Mouse (Mus musculus) gastrocnemius, adult 2 months (tissue): ENCODE measurements around the gene Apobec3. TPM values are rescaled to one million over a fixed set of nuclear protein-coding genes. Genes with fewer than 3 reads are reported as not detected.
"Not testable (repeated sequence)": the region's sequence is repeated elsewhere in the genome, so short reads cannot be mapped to it uniquely, and the experiment has no call there.

Experiments used
- DNase-seq: peaks from one replicate; pipeline ENCODE4 v3.0.0; 2022
- H3K27ac ChIP-seq: fragments of 200-600 bp; 2 replicates; pipeline ENCODE4 v1.8.1; 2022; ENCODE audit warnings: mild to moderate bottlenecking
- H3K4me3 ChIP-seq: fragments of 200-600 bp; 2 replicates; pipeline ENCODE4 v1.8.1; 2022; ENCODE audit warnings: mild to moderate bottlenecking, moderate library complexity
- CTCF ChIP-seq: fragments of 200-600 bp; IDR thresholded peaks from 2 replicates; pipeline ENCODE4 v1.8.1; 2022; ENCODE audit warnings: antibody characterized with exemption, mild to moderate bottlenecking, moderate library complexity
- intact Hi-C: fragments of 180-260 bp; cut with DNase I; formaldehyde crosslinking; loops from one replicate; pipeline ENCODE4 v1.15.1; 2025
- total RNA-seq, 2 experiments: library from RNA; stranded (reverse); gene quantifications; 2 replicates each; pipeline ENCODE4 v1.2.3; 2021

Apobec3 gene
- total RNA-seq, 2 experiments from 2014 or later: 2.4 to 2.6 TPM

- H3K27ac ChIP-seq: peak overlapping the region; percentile 83
- intact Hi-C loops: no loop called here
- peak; percentile 75 for DNase-seq
- TF ChIP-seq CTCF: no peak
- H3K4me3 ChIP-seq: peak overlapping the region; percentile 58
Observed at GRCm38 (mm10) chr15:79879319-79879718, 12.1 kb upstream of the Apobec3 start.

- H3K4me3 ChIP-seq: no peak overlapping the region
- no peak for DNase-seq
- 0 out of 2 replicates have a peak overlapping the region, but pooled peaks have one; percentile 83 for H3K27ac ChIP-seq
- no peak for TF ChIP-seq CTCF
- intact Hi-C loops: no loop called here
Observed at GRCm38 (mm10) chr15:79880477-79880876, 11.0 kb upstream of the Apobec3 start.

DNA sequence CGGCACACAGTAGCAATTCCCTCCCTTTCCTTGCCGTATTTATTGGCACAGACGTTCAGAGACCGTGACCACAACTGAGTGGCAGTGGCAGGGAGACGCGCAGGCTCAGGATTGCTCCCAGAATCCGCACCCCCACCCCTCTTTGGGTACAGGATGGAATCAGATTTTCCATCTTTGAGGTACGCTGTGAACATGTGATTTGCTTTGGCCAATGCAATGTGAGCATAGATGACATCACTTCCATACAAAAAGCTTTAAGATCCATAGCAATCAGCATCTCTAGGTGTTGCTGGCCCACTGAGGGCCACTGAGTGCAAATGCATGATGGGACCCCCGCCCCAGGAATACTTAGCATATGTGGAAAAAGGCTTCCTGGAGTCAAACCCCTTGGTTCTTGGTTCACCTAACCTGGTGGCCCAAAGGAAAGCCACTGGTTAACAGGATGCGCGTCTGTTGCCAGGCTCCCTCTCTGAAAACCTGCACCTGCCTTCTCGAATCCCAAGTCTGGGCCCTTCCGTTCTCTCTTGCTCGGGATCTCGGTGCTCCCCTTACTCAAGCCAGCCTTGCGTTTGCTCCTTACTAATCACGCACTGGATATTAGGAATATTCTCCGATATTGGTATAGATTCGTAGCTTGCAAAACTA, 8.7 kb upstream of the Apobec3 start:
- H3K4me3 ChIP-seq: peak overlapping the region; percentile 73
- H3K27ac ChIP-seq: peak overlapping the region; percentile 87
- intact Hi-C loops: loop anchor here (2.0 kb wide), 1 partner anchor 52 kb away; no protein-coding TSS in a partner anchor
- no peak for TF ChIP-seq CTCF
- DNase-seq: no peak

- Histone ChIP-seq H3K27ac (peak overlapping the region; percentile 87), H3K4me3 (peak overlapping the region; percentile 73)
- peak; percentile 96 for DNase-seq
- no peak for TF ChIP-seq CTCF
- intact Hi-C loops: loop anchor here (2.0 kb wide), 1 partner anchor 53 kb away; no protein-coding TSS in a partner anchor
Observed at GRCm38 (mm10) chr15:79883352-79883822, 8.1 kb upstream of the Apobec3 start.

GRCm38 (mm10) chr15:79884820-79885219, 6.6 kb upstream of the Apobec3 start:
- no peak for TF ChIP-seq CTCF
- no peak for DNase-seq
- Histone ChIP-seq H3K27ac (no peak overlapping the region), H3K4me3 (no peak overlapping the region)
- intact Hi-C loops: no loop called here

GRCm38 (mm10) chr15:79892213-79892541, 718 bp downstream of the Apobec3 start:
- Histone ChIP-seq H3K27ac (peak overlapping the region; percentile 88), H3K4me3 (peak overlapping the region; percentile 83)
- TF ChIP-seq CTCF: no peak
- DNase-seq: peak; percentile 79
- intact Hi-C loops: no loop called here

DNA sequence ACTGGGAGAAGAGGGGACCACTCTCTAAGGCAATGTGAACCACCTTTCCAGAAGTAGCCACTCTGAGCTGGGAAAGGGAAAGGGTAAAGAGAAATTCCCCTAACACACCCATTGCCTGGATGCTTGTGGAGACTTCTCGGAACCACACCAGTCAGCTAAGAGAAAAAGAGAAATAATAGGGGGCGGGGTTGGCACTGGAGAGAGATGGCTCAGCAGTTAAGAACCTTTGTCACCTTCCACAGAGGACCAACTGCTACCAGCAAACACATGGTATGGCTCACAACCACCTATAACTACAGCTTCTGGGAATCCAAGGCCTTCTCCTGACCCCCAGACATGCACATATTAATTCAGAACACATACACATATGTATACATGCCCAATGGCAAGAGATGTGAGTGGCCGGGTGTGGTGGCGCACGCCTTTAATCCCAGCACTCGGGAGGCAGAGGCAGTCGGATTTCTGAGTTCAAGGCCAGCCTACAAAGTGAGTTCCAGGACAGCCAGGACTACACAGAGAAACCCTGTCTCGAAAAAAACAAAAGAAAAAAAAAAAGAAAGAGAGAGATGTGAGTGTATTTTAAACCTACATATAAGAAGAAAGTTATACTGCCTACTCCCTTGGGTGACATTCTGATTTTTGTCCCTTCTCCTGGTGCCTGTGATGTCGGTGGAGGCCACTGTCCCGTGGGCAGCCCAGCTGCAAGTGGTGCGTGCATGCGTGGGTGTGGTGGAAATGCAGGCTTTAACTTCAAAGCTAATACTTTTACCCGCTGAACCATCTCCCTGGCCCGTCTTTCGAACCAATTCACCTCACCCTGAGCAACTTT, 1.8 kb downstream of the Apobec3 start:
- H3K27ac ChIP-seq: peak overlapping the region; percentile 88
- intact Hi-C loops: no loop called here
- no peak for TF ChIP-seq CTCF
- H3K4me3 ChIP-seq: peak overlapping the region; percentile 83
- DNase-seq: no peak

GRCm38 (mm10) chr15:79893824-79894123, 2.3 kb downstream of the Apobec3 start:
- Histone ChIP-seq H3K4me3 (peak overlapping the region; percentile 83), H3K27ac (peak overlapping the region; percentile 88)
- TF ChIP-seq CTCF: no peak
- DNase-seq: no peak
- intact Hi-C loops: no loop called here

- peak overlapping the region; percentile 88; the same call in 1 of the 2 replicates for H3K27ac ChIP-seq
- TF ChIP-seq CTCF: no peak
- intact Hi-C loops: no loop called here
- H3K4me3 ChIP-seq: peak overlapping the region; percentile 83; the same call in 1 of the 2 replicates
- DNase-seq: no peak
Observed at GRCm38 (mm10) chr15:79894343-79894742, 2.9 kb downstream of the Apobec3 start.

DNA sequence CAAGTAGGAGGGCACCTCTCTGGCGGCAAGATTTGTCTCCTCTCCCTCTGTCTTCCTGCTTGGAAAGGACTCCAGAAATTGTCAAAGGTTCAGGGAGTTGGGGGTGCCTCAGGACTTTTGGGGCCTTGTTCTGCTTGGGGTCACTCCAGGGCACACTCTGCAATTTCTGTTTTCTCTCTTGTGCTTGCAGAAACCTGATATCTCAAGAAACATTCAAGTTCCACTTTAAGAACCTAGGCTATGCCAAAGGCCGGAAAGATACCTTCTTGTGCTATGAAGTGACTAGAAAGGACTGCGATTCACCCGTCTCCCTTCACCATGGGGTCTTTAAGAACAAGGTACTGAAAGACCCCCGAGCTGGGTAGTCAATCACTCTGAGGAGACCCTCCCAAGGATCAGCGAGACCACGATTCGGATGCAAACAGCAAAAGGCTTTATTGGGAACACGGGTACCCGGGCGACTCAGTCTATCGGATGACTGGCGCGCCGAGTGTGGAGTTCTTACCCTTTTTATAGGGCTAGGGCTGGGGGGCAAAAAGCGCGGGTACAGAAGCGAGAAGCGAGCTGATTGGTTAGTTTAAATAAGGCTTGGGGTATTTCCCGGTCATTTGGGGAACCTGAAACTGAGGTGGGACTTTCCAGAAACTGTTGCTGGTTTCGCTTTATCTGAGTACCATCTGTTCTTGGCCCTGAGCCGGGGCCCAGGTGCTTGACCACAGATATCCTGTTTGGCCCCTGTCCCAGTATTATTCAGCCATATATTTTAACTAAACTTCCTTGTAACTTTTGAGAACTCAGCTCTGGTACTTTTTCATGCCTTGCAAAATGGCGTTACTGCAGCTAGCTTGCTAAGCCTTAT, 4.0 kb downstream of the Apobec3 start:
- intact Hi-C loops, DNase-seq: not testable (repeated sequence)
- H3K27ac ChIP-seq: peak overlapping the region; percentile 43
- H3K4me3 ChIP-seq: peak overlapping the region; percentile 83

GRCm38 (mm10) chr15:79896080-79896725, 4.7 kb downstream of the Apobec3 start:
- no peak for DNase-seq
- intact Hi-C loops: no loop called here
- peak overlapping the region; percentile 43; the same call in 1 of the 2 replicates for H3K27ac ChIP-seq
- no peak for TF ChIP-seq CTCF
- no peak overlapping the region for H3K4me3 ChIP-seq

DNA sequence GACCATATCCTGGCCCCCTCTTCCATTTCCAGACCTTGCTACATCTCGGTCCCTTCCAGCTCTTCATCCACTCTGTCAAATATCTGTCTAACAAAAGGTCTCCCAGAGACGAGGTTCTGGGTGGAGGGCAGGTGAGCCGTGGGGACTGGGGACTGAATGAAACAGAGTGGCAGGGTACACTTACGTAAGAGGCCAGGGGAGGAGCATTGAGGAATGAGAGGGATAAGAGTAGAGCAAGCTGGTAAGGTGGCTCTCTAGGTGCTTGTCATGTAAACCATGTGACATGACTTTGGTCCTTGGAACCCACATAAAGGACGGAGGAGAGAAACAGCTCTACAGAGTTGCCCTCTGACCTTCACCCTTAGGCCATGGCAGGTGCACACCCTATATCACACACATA, 7.5 kb downstream of the Apobec3 start:
- no peak for TF ChIP-seq CTCF
- intact Hi-C loops: no loop called here
- Histone ChIP-seq H3K27ac (no peak overlapping the region), H3K4me3 (no peak overlapping the region)
- DNase-seq: no peak
